Mouse (Mus musculus): ENCODE measurements around the gene Fam43a.

The Fam43a gene

DNA sequence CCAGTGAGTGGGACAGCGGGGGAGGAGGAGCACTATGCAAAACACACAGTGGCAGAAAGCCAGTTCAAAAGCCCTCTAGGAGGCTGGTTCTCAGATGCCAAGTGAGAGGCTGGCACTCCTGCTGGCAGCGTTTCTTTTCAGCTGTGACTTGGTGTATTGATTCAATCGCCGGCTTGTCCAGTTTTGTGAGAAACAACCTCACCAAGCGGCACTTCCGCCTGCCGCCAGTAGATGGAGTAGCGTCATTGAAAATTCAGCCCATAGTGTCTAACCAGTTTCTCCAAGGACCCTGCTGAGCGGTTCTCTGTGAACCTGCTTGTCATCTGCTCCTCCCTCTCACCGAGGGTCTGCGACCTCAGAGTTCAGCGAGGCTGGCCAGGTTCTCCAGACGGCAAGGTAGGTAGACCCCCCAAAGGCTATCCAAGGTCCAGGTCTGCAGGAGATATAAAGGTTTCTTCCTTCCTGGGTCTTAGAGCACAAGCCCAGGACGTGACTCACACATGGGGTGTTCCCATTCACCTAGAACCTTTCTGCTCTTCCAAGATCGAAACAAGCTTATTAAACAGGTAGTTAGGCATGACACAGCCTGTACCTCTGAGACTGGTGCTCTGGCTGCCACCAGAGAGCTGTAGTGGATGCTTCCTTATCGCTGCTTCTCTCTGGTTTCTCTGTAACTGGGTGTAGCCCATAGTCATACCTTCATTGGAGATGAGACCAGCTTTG lies 2.4 kb upstream of the Fam43a start:
- peak; percentile 94 for DNase-seq

GRCm38 (mm10) chr16:30600431-30601045 lies 1.0 kb downstream of the Fam43a start:
- DNase-seq = peak; percentile 66

GRCm38 (mm10) chr16:30601046-30601832 lies 1.7 kb downstream of the Fam43a start:
- peak; percentile 48 for DNase-seq

DNA sequence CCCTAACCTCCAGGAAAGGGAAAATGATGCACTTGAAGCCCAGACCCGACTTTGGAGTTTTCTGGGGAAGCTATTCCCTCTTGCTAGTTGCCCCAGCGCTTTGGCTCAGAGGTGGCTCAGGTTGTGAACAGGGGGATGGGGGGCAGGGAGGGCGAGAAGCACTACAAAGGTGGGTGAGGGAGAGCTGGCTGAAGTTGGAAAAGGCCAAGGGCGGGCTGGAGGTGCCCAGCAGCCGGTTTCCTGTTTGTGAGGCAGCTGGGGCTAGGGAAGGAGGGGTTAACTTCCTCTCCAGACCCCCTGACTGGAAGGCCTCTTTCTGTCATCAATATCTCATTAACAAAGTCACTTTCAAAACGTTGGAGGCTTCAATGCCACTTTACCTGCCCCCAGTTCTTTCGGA lies 2.4 kb downstream of the Fam43a start:
- DNase-seq = no peak

- DNase-seq = no peak
Observed at GRCm38 (mm10) chr16:30602684-30603530, 3.4 kb downstream of the Fam43a start.

DNA sequence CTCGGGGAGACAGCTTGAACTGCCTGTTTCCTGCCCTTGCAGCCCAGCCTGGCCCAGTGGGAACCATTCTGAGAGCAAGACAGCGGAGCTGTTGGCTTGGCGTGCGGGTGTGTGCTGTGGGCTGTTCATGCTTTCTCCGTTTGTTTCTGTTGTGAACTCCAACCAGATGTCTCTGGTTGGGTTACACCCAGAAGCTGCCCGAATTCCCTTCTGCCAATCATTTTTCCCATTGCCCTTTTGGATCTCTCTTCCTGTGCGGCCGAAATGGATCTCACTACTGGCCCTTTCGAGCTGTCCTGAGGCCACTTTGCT lies 4.0 kb downstream of the Fam43a start:
- no peak for DNase-seq

DNA sequence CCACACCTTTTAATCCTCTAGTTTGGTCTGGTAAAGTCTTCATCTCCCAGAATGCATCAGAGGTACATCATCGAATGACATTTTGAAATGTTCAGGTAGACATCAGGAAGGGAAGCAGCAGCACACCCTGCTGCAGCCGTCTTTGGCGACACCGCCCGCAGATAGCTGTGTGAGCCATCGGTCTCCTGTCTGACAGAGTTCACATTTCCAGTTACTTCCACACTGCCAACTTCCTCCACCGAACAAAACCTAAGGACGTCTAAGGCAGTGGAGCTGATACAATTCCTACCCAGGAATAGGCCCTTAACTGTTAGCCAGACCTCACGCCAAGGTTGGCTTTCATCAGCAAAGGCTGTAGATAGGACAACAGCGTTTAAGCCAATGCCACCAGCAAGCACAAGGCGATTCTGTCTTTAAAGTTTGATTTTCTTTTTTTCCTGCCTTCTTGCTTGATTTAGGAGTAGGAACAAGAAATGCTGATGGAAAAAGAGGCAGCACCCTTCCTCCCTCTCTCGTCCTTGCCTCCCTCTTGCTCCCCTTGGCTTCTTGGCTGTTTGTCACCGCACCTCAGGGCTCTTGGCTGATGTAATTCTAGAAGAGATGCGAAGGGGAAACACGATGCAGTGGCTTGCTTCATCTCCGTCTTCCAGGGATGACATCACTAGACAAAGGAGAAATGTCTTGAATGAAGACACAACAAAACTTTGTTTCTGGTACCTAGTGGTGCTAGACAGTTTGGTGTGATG lies 4.7 kb downstream of the Fam43a start:
- DNase-seq = no peak

- DNase-seq = no peak
Observed at GRCm38 (mm10) chr16:30604807-30605137, 5.2 kb downstream of the Fam43a start.

GRCm38 (mm10) chr16:30605528-30605927 lies 6.0 kb downstream of the Fam43a start:
- no peak for DNase-seq

- no peak for DNase-seq
Observed at GRCm38 (mm10) chr16:30607868-30608267, 8.3 kb downstream of the Fam43a start.

GRCm38 (mm10) chr16:30611331-30611730 lies 11.8 kb downstream of the Fam43a start:
- DNase-seq = no peak

GRCm38 (mm10) chr16:30613122-30613521 lies 13.6 kb downstream of the Fam43a start:
- no peak for DNase-seq

DNA sequence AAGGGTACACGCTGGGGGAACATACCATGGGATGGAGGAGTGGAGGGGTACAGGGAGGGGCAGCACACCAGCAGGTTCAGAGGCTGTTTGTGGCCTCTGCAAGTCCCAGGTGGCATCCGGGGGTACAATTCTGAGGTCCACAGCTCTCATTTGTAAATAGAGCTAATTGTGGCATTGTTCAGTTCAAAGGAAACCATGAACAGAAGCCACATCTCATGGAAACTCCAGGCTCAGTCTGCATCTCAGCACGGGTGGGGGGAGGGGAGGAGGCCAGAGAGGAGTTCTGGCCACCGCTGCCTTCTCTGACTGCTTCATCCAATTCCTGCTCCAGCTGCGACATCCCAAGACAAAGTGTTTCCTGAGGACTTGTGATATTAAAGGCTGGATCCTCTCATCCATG lies 14.6 kb downstream of the Fam43a start:
- DNase-seq = no peak

- DNase-seq = no peak
Observed at GRCm38 (mm10) chr16:30614705-30615317, 15.3 kb downstream of the Fam43a start.

- DNase-seq = no peak
Observed at GRCm38 (mm10) chr16:30616281-30616680, 16.8 kb downstream of the Fam43a start.

- no peak for DNase-seq
Observed at GRCm38 (mm10) chr16:30623645-30624044, 24.1 kb downstream of the Fam43a start.

- DNase-seq = no peak
Observed at GRCm38 (mm10) chr16:30624640-30625039, 25.1 kb downstream of the Fam43a start.

- no peak for DNase-seq
Observed at GRCm38 (mm10) chr16:30627586-30628337, 28.2 kb downstream of the Fam43a start.

DNA sequence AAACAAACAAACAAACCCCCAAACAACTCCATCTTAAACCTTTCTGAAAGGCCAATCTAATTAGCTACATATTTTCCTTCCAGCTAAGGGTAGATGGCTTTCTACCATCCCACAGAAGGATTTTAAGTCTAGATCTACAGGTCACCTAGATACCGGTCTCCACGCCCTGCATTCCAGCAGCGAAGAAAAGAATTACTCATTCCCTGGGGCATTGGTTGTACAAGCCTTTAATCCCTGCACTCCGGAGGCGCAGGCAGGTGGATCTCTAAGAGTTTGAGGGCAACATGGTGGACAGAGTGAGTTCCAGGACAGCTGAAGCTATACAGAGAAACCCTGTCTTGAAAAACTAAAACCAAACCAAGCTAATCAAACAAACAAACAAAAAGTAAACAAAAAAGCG lies 28.9 kb downstream of the Fam43a start:
- DNase-seq = no peak

GRCm38 (mm10) chr16:30629509-30629908 lies 30.0 kb downstream of the Fam43a start:
- no peak for DNase-seq
